Mouse (Mus musculus) cerebellum, postnatal 4 days (tissue): ENCODE data around the gene Iqck.

Experiments
- DNase-seq, 2 experiments: peaks; one replicate each; pipeline ENCODE4 v3.0.0; 2022; ENCODE audit warnings: low spot score in 2 of 2, mixed read lengths in 1 of 2

Iqck gene

DNA sequence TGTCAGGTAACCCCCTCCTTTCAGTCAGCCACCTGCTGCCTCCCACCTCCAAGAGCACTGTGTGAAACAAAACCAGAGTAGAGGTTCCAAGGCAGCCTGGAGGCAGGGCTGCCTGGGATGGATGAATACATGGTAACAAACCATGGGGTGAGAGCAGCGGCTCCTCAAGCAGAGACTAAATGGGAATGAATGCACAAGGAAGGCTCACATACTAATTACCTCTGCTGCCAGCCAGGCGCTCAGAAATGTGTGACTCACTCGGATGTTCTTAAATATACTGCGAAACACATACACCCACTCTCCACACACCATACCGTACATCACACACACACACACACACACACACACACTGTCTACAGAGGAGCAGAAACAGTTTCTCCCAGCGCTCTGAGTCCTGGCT, 134.7 kb downstream of the Iqck start:
- no peak for DNase-seq

DNA sequence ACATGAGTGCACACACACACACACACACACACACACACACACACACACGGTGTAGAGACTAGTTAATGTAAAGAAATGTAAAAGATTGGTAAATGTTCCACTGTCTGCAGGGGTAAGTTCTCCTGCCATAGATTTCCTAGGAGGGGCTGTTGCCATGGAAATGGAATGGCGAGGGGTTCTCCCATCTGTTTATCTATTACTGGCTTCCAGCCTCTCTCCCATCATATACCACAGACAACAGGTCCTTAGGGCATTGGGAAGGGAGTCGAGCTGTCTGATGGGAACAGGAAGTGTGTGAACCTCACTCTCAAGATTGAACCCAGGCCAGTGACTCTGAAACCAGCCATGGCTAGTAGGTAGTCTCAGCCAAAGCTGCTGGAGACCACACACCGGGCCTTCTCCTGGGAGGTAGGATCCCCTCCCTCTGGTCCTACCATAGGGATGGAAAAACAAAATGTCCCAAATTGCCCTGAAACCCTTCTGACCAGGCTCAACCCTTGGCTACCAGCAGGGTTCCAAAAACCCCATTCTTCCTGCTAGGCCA, 135.9 kb downstream of the Iqck start:
- no peak for DNase-seq

DNA sequence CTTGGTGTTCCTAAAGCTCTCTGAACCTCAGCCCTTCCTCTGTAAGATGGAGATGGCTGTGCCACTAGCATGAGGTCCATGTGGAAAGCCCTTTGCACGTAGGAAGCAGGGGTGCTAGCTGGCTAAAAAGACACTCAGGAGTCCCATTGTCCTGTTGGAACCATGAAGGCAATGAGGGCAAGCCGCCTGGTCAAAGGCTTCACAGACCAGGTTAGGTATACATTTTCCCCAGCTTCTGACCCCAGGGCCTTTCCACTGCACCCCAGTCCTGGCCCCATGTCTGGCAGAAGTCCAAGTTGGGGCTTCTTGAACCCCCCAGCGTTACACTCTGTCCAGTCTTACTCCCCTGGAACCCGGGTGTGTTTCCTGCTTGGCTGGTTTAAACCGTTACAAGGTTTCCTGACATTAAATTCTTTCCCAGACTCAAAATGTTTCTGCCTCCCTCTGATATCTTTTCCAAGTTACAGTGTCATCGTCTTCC, 136.6 kb downstream of the Iqck start:
- no peak for DNase-seq

DNA sequence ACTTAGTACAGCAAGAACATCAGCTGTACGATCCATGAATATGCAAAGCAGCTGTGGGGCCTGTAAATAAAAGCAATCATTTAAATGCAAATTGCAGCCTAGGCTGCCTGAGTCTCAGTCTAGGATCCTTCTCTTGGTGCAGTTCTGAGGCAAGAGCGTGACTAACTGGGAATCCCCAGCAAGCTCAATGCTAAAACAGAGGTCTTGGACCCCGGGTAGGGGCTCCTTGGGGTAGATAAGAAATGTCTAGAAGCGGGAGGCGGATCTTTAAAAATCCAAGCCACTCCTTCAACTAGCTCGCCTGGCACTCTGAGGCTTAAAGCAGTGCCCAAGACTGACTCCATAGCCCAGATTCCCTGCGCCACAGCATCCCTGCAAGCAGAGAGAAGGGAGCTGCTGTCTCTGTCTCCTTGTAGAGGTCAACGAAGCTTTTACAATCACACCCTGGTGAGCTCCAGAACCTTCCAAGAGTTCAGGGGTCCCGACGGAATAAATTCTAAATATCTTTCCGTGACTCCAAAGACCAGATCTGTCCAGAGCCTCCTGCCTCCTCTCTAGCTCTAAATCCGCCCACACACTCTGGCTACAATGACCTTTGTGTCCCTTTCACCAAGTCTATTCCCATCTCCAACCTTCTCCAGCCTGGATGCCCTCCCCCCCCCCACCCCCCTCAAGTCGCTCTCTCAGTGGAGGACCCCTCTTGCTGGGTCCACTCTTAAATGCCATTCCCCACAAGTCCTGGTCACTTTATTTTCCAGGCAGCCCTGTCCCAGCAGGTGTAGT, 137.3 kb downstream of the Iqck start:
- DNase-seq: no peak

DNA sequence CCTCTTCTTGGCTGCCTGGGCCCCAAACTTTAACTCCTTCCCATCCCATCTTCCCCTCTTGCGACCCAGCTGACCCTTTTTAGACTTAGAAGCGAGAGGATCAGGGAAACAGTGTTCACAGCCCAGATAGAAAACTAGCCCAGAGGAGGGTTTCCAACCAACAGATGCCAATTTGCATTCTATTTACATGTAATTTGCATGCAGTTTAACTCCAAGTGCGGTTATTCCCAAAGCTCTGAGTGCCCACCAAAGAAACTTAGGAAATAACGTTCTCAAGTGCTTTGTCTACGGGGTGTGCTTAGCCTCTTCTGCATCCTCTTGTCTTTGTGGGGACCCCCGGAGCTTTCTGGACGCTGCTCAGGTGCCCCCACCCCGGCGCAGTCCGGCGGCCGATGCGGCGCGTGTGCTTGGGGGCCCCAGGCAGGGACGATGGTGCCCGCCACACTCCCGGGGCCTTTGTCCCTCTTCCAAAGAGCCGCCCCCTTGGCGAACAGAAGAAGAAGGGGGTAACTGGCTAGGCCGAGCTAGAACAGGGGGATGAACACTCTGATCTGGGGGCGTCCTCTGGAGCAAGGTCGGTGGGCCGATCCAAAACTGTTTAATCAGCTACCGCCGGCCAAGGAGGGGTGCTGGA, 138.2 kb downstream of the Iqck start:
- peak in 1 of 2 experiments; percentile 39 for DNase-seq

DNA sequence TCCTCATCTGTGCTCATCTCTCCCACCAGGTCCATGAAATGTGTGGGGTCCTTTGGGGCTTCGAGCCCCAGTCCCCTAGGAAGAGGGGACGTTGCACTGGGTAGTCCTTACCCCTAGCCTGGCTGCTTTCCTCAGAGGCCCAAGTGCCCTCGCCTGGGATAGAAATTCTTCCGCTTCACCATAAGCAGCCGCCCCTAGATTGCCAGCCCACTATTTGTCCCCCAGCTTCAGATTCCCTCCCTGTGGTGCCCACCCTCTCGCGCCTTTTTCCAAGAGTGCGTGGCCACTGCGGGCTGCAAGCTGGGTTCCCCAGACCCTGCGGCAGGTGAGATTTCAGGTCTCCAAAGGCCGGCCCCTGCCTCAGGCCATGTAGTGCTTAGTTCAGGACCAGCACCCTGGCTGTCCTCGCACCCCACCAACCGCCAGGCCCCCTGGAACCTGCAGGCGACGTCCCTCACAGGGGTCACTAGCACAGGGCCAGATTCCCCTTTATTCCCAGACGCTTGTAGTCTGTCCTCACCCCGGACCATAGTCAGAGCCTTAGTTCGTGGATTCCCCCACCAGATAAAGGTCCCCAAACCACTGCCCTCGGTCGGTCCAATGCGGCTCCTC, 138.8 kb downstream of the Iqck start:
- DNase-seq: peak in 1 of 2 experiments; percentile 32

DNA sequence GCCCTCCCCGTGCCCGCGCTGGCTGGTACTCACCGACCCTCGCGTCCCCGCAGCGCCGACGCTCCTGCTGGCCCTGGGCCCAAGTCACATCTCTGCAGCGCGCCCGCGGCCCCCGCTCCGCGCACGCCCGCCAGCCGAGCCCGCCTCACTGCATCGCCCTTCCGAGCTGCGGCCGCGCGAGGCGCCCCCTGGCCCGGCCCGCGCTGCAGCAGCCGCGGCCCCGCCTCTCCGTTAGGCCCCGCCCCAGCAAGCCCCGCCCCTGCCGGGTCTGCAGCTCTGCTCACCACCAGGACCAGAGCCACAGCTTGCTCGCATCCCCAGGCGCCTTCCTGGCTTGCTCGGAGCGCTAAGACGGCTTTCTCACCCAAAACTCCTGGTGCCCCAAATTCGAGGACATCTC, 139.5 kb downstream of the Iqck start, which contains the start of gene Gprc5b:
Gprc5b (minus strand) TSS at position 205 of the 400 bp plus-strand sequence.
- DNase-seq: peak; percentile 61 to 85

DNA sequence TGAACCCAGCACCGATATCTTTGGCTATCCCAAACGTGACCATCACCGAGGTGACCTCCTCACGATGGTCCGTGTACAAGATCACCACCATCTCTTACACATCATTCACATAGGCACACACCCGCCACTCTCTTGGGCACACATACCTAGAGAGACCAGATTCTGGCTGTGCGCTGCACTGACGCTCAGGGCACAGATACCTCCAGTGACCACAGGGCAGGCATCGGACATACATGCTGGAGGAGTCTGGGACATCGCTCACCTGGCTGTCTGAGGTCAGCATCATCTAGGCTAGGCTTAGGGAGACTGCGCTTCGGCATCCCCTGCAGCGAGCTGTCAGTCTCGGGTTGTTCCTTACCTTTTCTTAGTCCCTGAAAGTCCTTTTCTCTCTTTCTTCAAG, 140.1 kb downstream of the Iqck start:
- DNase-seq: no peak

DNA sequence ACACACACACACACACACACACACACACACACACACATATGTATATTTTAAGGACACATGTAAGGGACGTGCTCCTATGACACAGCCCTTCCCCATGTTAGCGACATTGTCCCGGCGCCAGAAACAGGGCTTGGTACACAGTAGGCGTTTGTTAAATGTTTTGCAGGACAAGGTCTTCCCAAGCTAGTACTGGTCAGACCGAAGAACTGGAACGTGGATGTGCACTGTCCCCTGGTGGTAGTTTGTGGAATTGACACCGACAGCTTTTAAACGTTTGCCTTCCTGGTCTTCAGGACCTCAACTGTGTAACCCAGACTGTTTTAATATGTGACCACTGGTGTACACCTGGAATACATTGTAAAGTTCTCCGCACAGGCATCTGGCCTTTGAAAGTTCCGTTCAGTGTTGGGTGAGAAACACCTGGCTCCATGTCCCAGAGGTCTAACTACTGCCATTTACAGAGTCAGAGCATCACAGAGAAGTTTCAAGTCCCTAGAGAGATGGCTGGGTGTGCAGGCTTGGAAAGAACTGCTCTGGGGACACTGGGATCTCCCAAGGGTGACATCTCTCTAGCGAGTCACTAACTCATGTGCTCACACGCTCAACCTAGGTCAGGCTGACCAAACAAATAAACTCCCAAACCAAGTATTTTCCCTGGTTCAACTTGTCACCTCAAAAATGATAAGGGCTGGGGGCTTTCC, 140.7 kb downstream of the Iqck start:
- DNase-seq: peak; percentile 72 to 90

DNA sequence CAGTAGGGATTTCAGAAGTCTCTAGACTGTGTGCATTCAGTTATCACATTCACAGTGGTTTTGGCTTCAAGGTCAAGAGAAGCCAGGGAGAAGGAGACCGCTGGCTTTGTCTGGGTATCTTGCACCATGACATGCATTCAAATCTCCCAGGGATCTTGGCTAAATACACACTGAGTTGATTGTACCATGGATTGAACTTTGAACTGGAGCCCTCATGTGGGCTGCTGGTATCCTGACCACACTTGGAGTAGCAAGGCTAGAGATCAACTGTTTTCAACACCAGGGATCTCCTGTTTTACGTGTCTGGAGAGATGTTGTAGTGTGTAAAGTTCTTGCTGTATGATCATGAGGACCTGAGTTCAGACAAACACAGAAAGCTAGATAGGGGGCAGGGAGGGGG, 144.3 kb downstream of the Iqck start:
- DNase-seq: no peak

DNA sequence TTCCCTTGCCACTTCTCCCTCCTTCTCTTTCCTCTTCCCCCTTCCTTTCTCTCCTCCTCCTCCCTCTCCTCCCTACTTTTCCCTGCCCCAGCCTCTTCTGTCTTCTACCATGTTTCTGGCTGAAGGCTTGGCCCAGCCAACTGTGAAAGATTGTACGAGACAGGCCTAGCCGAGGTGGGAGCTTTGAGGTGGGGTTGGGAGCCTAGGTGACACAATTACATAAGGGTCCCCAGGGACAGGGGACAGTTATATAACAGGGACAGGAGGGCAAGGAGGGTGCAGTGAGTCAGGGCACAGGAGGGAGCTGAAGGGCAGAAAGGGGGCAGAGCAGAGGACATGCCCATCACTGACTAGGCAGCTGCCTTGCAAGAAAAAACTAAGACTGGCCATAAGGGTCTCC, 146.4 kb downstream of the Iqck start:
- no peak for DNase-seq

DNA sequence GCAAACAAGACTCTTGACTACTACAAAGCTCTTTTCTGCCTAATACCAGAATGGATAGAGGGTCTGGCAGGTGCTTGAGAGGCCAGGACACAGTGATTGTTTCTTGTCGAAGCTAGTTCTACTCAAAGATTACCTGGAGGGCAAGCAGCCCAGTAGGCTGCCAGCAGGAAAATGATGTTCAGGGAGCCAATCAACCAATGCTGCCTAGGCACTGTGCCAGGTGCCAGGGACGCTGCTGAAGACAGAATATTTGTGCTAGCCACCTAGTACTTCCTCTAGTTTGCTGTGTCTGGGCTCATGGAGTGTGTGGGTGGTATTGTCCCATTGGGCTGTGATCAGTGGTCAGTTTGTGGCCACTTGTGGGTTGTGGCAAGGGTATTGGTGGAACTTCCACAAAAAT, 146.9 kb downstream of the Iqck start:
- DNase-seq: no peak

DNA sequence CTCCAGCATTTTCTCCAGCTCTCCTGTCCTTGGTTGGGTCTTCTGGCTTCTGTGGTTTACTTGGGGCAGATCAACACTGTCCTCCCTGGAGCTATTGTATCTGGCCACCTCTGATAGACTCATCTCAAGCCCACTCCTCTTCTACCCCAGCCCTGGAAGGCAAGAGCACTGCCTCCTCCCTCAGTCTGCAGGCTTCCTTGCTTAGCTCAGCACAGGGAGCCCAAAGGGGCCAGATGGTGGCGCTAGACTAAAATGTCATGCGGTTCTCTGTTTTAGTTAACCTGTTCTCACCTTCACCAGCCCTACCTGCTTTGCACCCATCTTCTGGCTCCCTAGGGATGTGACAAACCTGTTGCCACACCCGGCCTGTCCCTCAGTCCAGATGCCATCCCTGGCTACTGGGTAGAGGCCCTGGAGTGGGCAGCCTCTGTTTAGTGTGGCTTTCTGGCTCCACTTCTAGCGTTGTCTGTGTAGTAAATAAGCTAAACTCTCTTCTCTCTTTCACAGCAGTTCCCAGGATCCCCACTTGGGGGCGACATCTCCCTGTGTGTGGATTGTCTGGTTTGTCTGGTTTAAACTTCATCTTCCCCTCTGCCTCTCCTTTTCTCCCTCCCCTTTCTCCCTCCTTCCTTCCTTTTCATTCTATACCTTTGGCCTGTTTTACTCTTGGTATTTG, 155.4 kb downstream of the Iqck start:
- peak; percentile 81 to 92 for DNase-seq

DNA sequence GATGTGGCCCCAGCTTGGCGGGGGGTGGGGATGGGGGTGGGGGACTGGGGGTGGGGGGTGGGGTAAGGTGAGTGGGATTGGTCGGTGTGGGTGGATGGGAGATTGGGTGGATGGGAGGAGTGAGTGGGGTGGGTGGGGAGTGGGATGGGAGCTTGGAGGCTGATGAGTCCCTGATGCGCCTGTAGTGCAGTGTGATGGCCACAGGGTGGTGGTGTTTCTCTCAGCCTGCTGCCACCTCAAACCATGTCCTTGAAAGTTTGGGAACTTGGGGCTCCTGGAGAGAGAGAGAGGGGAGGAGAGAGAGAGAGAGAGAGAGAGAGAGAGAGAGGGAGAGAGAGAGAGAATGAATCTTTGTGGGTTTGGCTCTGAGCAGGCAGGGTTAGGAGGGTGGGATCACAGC, 160.2 kb downstream of the Iqck start:
- DNase-seq: peak in 1 of 2 experiments; percentile 61

DNA sequence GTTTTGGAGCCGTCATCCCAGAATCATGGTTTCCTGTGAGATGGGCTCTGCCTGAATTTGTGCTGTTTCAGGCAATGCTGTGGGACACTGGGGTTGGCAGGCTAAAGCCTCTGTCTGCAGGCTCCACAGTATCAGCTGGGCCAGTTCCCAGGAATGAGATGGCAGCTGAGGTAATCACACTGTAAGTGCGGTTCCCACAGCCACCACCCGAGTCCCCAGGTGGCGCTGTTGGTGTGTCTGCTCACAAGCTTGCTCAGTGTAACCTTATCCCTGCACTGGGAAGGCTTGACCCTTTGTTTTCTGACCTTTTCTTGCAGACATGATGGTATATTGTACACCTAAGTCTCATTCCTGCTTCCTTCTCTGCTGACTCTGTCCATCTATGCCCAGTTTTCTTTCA, 164.0 kb downstream of the Iqck start:
- DNase-seq: peak; percentile 50 to 77
